10 mouse cellular contexts compared by ENCODE assay signal in genomic region chr8:104631975-104632374, GRCm38 (mm10). TPM values are rescaled to one million over a fixed set of nuclear protein-coding genes. Genes with fewer than 3 reads are reported as not detected.
A peak's percentile ranks its signal among the peaks of the same experiment; 100 is the strongest.
DNase-seq lines count a peak whose midpoint lies in the region; ATAC-seq and TF ChIP-seq lines count a peak whose summit lies in the region.
"Had no signal": no experiment of that assay in that cellular context is flagged by ENCODE, and none has a peak within 500 bp of the region (broad histone marks: within the 10 kb centered on the region; RNA-seq: fewer than 3 reads in every experiment).

No protein-coding gene starts in this region.

- TF ChIP-seq EP300 in CH12.LX (IDR thresholded peaks at IDR 0.05; ENCODE audit: low read length) = no peak

- 20% methylated on average over 5 of the region's 5 CpGs for WGBS in limb, embryonic 10.5 days
- WGBS in forebrain, embryonic 15.5 days = 30% methylated on average over 5 of the region's 5 CpGs
- WGBS in forebrain, embryonic 12.5 days = 33% methylated on average over 5 of the region's 5 CpGs

- H3K27me3 ChIP-seq in CH12.LX (replicated peaks) = no peaks in the 10 kb centered on the region
- H3K27me3 ChIP-seq in limb, embryonic 10.5 days (ENCODE audit: low read depth, poor library complexity, severe bottlenecking) = peaks cover 40% of the 10 kb centered on the region
- H3K27me3 ChIP-seq in forebrain, embryonic 15.5 days = peaks cover 18% of the 10 kb centered on the region
- H3K27me3 ChIP-seq in forebrain, embryonic 12.5 days = peaks cover 38% of the 10 kb centered on the region

- no peak for TF ChIP-seq CTCF in layer of hippocampus, adult 2 months (conservative IDR thresholded peaks at IDR 0.05)
- TF ChIP-seq CTCF in CH12.LX (conservative IDR thresholded peaks at IDR 0.05 in 1 of 2, IDR thresholded peaks at IDR 0.05 in 1 of 2; ENCODE audit: low read depth in 2 of 2, low read length in 2 of 2) = no peak

- no peak; the same call in 1 of the 2 replicates for TF ChIP-seq POLR2A in CH12.LX (IDR thresholded peaks at IDR 0.05; ENCODE audit: low read depth, low read length)

- peak overlapping the region; percentile 75 for H3K9ac ChIP-seq in CH12.LX (ENCODE audit: insufficient read depth, low read depth)
- no peak overlapping the region for H3K9ac ChIP-seq in forebrain, embryonic 15.5 days (replicated peaks)
- H3K9ac ChIP-seq in forebrain, embryonic 12.5 days = no peak overlapping the region

- peaks cover 17 to 58% of the 10 kb centered on the region in 2 experiments for H3K36me3 ChIP-seq in CH12.LX (replicated peaks in 1 of 2; ENCODE audit: control insufficient read depth in 1 of 2, insufficient read depth in 1 of 2, low read length in 1 of 2)
- H3K36me3 ChIP-seq in limb, embryonic 10.5 days = peaks cover 14% of the 10 kb centered on the region
- peaks cover 7% of the 10 kb centered on the region; the same call in 1 of the 2 replicates for H3K36me3 ChIP-seq in forebrain, embryonic 15.5 days
- H3K36me3 ChIP-seq in forebrain, embryonic 12.5 days (replicated peaks) = peaks cover 8% of the 10 kb centered on the region

- H3K79me2 ChIP-seq in CH12.LX (replicated peaks; ENCODE audit: control insufficient read depth, extremely low read depth, insufficient read depth, poor library complexity, severe bottlenecking) = no peaks in the 10 kb centered on the region

- H3K4me2 ChIP-seq in CH12.LX (ENCODE audit: insufficient read depth, low read depth, poor library complexity, severe bottlenecking) = peak overlapping the region; percentile 78
- no peak overlapping the region for H3K4me2 ChIP-seq in forebrain, embryonic 15.5 days (replicated peaks)
- H3K4me2 ChIP-seq in forebrain, embryonic 12.5 days = no peak overlapping the region; the same call in 1 of the 2 replicates

- H3K4me1 ChIP-seq in CH12.LX (ENCODE audit: control insufficient read depth in 1 of 2, insufficient read depth in 2 of 2) = peaks cover 13 to 32% of the 10 kb centered on the region in 2 experiments
- H3K4me1 ChIP-seq in limb, embryonic 10.5 days = peaks cover 34% of the 10 kb centered on the region
- peaks cover 12% of the 10 kb centered on the region for H3K4me1 ChIP-seq in forebrain, embryonic 15.5 days
- H3K4me1 ChIP-seq in forebrain, embryonic 12.5 days = peaks cover 14% of the 10 kb centered on the region

- H3K9me3 ChIP-seq in CH12.LX (replicated peaks; ENCODE audit: low read length) = no peaks in the 10 kb centered on the region
- H3K9me3 ChIP-seq in limb, embryonic 10.5 days (replicated peaks) = no peaks in the 10 kb centered on the region
- no peaks in the 10 kb centered on the region for H3K9me3 ChIP-seq in forebrain, embryonic 15.5 days
- H3K9me3 ChIP-seq in forebrain, embryonic 12.5 days = no peaks in the 10 kb centered on the region

- peak overlapping the region; percentile 57 for H3K27ac ChIP-seq in layer of hippocampus, adult 2 months
- peak overlapping the region; percentile 61; the same call in 1 of the 2 replicates for H3K27ac ChIP-seq in CH12.LX (ENCODE audit: insufficient read depth, low read depth)
- peak overlapping the region; percentile 73; the same call in 1 of the 2 replicates for H3K27ac ChIP-seq in limb, embryonic 10.5 days
- H3K27ac ChIP-seq in forebrain, embryonic 15.5 days (replicated peaks) = no peak overlapping the region
- no peak overlapping the region for H3K27ac ChIP-seq in forebrain, embryonic 12.5 days

- dilution Hi-C loops in CH12.LX (cut with MboI; ENCODE audit: extremely low pct_ligation_motif_present, extremely low pct_unique_long_range_greater_than_20kb, low sequenced_read_pairs) = no loop called here

- no peak for TF ChIP-seq RAD21 in CH12.LX (IDR thresholded peaks at IDR 0.05; ENCODE audit: low read depth, low read length)

- H3K4me3 ChIP-seq in layer of hippocampus, adult 2 months = no peak overlapping the region
- peak overlapping the region; percentile 46 to 61 (median 52) for H3K4me3 ChIP-seq in CH12.LX (replicated peaks in 1 of 3; ENCODE audit: low read depth in 2 of 3, low read length in 2 of 3, poor library complexity in 1 of 3)
- H3K4me3 ChIP-seq in limb, embryonic 10.5 days = peak overlapping the region; percentile 53; the same call in 1 of the 2 replicates
- no peak overlapping the region for H3K4me3 ChIP-seq in forebrain, embryonic 15.5 days
- no peak overlapping the region for H3K4me3 ChIP-seq in forebrain, embryonic 12.5 days (replicated peaks)

- no peak for DNase-seq in layer of hippocampus, adult 2 months (ENCODE audit: low spot score in 2 of 2)
- no peak for DNase-seq in layer of hippocampus, postnatal 10 days (ENCODE audit: low spot score in 2 of 2)
- peak; percentile 60 for DNase-seq in CH12.LX (ENCODE audit: extremely low read depth)
- no peak for DNase-seq in limb, embryonic 10.5 days (ENCODE audit: low spot score)

- ATAC-seq in granulocyte monocyte progenitor cell, adult 5-6 weeks (replicated peaks; ENCODE audit: poor library complexity, severe bottlenecking) = 0 out of 2 replicates have a peak, but pooled peaks have one; percentile 6
- no peak for ATAC-seq in megakaryocyte, adult 5-6 weeks (ENCODE audit: poor library complexity, severe bottlenecking)
- ATAC-seq in forebrain, embryonic 15.5 days (replicated peaks) = no peak
- no peak for ATAC-seq in forebrain, embryonic 12.5 days (ENCODE audit: low FRiP score)

- in situ Hi-C loops in CH12.LX (cut with MboI; ENCODE audit: low pct_ligation_motif_present, low pct_unique_long_range_greater_than_20kb, low sequenced_read_pairs) = no loop called here

TF ChIP-seq in CH12.LX, 34 proteins besides CTCF, POLR2A, EP300 and RAD21 (continues in another document):
- TF ChIP-seq TBP (conservative IDR thresholded peaks at IDR 0.05; ENCODE audit: low read depth, low read length) (no peak), NELFE (IDR thresholded peaks at IDR 0.05; ENCODE audit: low read depth, low read length) (no peak; the same call in 1 of the 2 replicates), MAX (IDR thresholded peaks at IDR 0.05; ENCODE audit: low read length) (peak; percentile 1; the same call in 1 of the 2 replicates), PAX5 (IDR thresholded peaks at IDR 0.05; ENCODE audit: low read length) (no peak), ZC3H11A (IDR thresholded peaks at IDR 0.05; ENCODE audit: low read depth, low read length) (no peak), MXI1 (IDR thresholded peaks at IDR 0.05; ENCODE audit: low read depth, low read length) (no peak)

RNA-seq across cellular contexts. Expression of gene Rrad, which starts 0.8 kb away (rescaled TPM):
- 1 to 10 TPM; 2.0 to 2.1 TPM for total RNA-seq in layer of hippocampus, adult 2 months (2021)
- total RNA-seq in layer of hippocampus, postnatal 10 days (2021) = 1 to 10 TPM; 2.0 to 2.5 TPM
- total RNA-seq in CH12.LX (2012; rRNA removed) = 30.9 and 31.1 TPM in 2 replicates
- total RNA-seq in CH12.LX (2014; rRNA removed) = 29.4 and 31.7 TPM in 2 replicates
- polyA plus RNA-seq in CH12.LX (2012; ENCODE audit: insufficient read length, low read depth) = 32.3 and 33.6 TPM in 2 replicates
- total RNA-seq in granulocyte monocyte progenitor cell, adult 5-6 weeks (2014; fragmentation: Nextera tagmentation) = 0.95 and 2.6 TPM in 2 replicates
- total RNA-seq in granulocyte monocyte progenitor cell, adult 5-6 weeks (2017) = 1.3 and 2.1 TPM in 2 replicates
- 2.0 and 3.2 TPM in 2 replicates for polyA plus RNA-seq in limb, embryonic 10.5 days (2016; fragmentation: Nextera tagmentation; extraction: Ambion mirVana)
- 0.52 and 2.0 TPM in 2 replicates for total RNA-seq in megakaryocyte, adult 5-6 weeks (2015)
- total RNA-seq in megakaryocyte, adult 5-6 weeks (2017) = 0.73 and 1.5 TPM in 2 replicates
- 2.4 and 3.0 TPM in 2 replicates for polyA plus RNA-seq in forebrain, embryonic 15.5 days (2015; fragmentation: Nextera tagmentation; extraction: Ambion mirVana)
- polyA plus RNA-seq in forebrain, embryonic 12.5 days (2016; fragmentation: Nextera tagmentation; extraction: Ambion mirVana) = 0.69 and 1.7 TPM in 2 replicates

RNA-seq across cellular contexts. Expression of gene Cdh16, which starts 7.8 kb away (rescaled TPM):
- not detected for total RNA-seq in layer of hippocampus, adult 2 months (2021)
- not detected for total RNA-seq in layer of hippocampus, postnatal 10 days (2021)
- total RNA-seq in CH12.LX (2012; rRNA removed) (not detected in 2 replicates), CH12.LX (2014; rRNA removed) (not detected in 2 replicates)
- not detected in 2 replicates for polyA plus RNA-seq in CH12.LX (2012; ENCODE audit: insufficient read length, low read depth)
- total RNA-seq in granulocyte monocyte progenitor cell, adult 5-6 weeks (2014; fragmentation: Nextera tagmentation) = not detected in 2 replicates
- total RNA-seq in granulocyte monocyte progenitor cell, adult 5-6 weeks (2017) = not detected in 2 replicates
- 0.13 TPM in 1 of 2 replicates, not detected in the other for polyA plus RNA-seq in limb, embryonic 10.5 days (2016; fragmentation: Nextera tagmentation; extraction: Ambion mirVana)
- not detected in 2 replicates for total RNA-seq in megakaryocyte, adult 5-6 weeks (2015)
- not detected in 2 replicates for total RNA-seq in megakaryocyte, adult 5-6 weeks (2017)
- polyA plus RNA-seq in forebrain, embryonic 15.5 days (2015; fragmentation: Nextera tagmentation; extraction: Ambion mirVana) = not detected in 2 replicates
- not detected in 2 replicates for polyA plus RNA-seq in forebrain, embryonic 12.5 days (2016; fragmentation: Nextera tagmentation; extraction: Ambion mirVana)
- total RNA-seq: layer of hippocampus, adult 8-10 months had no signal
- polyA plus RNA-seq: testis, adult 2 months had no signal

RNA-seq across cellular contexts. Expression of gene Ciao2b, which starts 9.8 kb away (rescaled TPM):
- total RNA-seq in layer of hippocampus, adult 2 months (2021) = 10 to 100 TPM; 27.8 to 31.7 TPM
- total RNA-seq in layer of hippocampus, postnatal 10 days (2021) = 10 to 100 TPM; 26.0 to 29.8 TPM
- total RNA-seq in CH12.LX (2012; rRNA removed) (76.4 and 81.1 TPM in 2 replicates), CH12.LX (2014; rRNA removed) (72.2 and 74.4 TPM in 2 replicates)
- 75.8 and 76.4 TPM in 2 replicates for polyA plus RNA-seq in CH12.LX (2012; ENCODE audit: insufficient read length, low read depth)
- total RNA-seq in granulocyte monocyte progenitor cell, adult 5-6 weeks (2014; fragmentation: Nextera tagmentation) = 21.4 and 40.5 TPM in 2 replicates
- total RNA-seq in granulocyte monocyte progenitor cell, adult 5-6 weeks (2017) = 14.8 and 24.8 TPM in 2 replicates
- 95.6 and 105 TPM in 2 replicates for polyA plus RNA-seq in limb, embryonic 10.5 days (2016; fragmentation: Nextera tagmentation; extraction: Ambion mirVana)
- total RNA-seq in megakaryocyte, adult 5-6 weeks (2015) = 18.9 and 25.7 TPM in 2 replicates
- total RNA-seq in megakaryocyte, adult 5-6 weeks (2017) = 15.1 and 28.2 TPM in 2 replicates
- 145 and 153 TPM in 2 replicates for polyA plus RNA-seq in forebrain, embryonic 15.5 days (2015; fragmentation: Nextera tagmentation; extraction: Ambion mirVana)
- 104 and 115 TPM in 2 replicates for polyA plus RNA-seq in forebrain, embryonic 12.5 days (2016; fragmentation: Nextera tagmentation; extraction: Ambion mirVana)

RNA-seq across cellular contexts. Expression of gene Pdp2, which starts 40.7 kb away (rescaled TPM):
- total RNA-seq in layer of hippocampus, adult 2 months (2021) = 1 to 10 TPM; 8.7 to 9.1 TPM
- total RNA-seq in layer of hippocampus, postnatal 10 days (2021) = 1 to 10 TPM; 9.0 to 9.2 TPM
- total RNA-seq in CH12.LX (2012; rRNA removed) = 8.7 and 11.9 TPM in 2 replicates
- 6.9 and 7.6 TPM in 2 replicates for total RNA-seq in CH12.LX (2014; rRNA removed)
- polyA plus RNA-seq in CH12.LX (2012; ENCODE audit: insufficient read length, low read depth) = 8.3 and 9.6 TPM in 2 replicates
- 9.6 and 13.1 TPM in 2 replicates for total RNA-seq in granulocyte monocyte progenitor cell, adult 5-6 weeks (2014; fragmentation: Nextera tagmentation)
- 10.3 and 11.4 TPM in 2 replicates for total RNA-seq in granulocyte monocyte progenitor cell, adult 5-6 weeks (2017)
- 14.5 and 14.8 TPM in 2 replicates for polyA plus RNA-seq in limb, embryonic 10.5 days (2016; fragmentation: Nextera tagmentation; extraction: Ambion mirVana)
- 6.8 TPM in 2 replicates for total RNA-seq in megakaryocyte, adult 5-6 weeks (2015)
- 6.1 and 6.6 TPM in 2 replicates for total RNA-seq in megakaryocyte, adult 5-6 weeks (2017)
- polyA plus RNA-seq in forebrain, embryonic 15.5 days (2015; fragmentation: Nextera tagmentation; extraction: Ambion mirVana) = 17.8 and 18.7 TPM in 2 replicates
- polyA plus RNA-seq in forebrain, embryonic 12.5 days (2016; fragmentation: Nextera tagmentation; extraction: Ambion mirVana) = 14.2 and 14.9 TPM in 2 replicates

Comparison
In these comparisons a context has a peak if more than half of its experiments do, and no peak if none do; other contexts are left out.
1. H3K27ac ChIP-seq: peak in layer of hippocampus, adult 2 months (single experiment), CH12.LX (single experiment) and limb, embryonic 10.5 days (single experiment); none in forebrain, embryonic 15.5 days (single experiment) and forebrain, embryonic 12.5 days (single experiment).
2. H3K4me3 ChIP-seq: peak in CH12.LX (3 of 3) and limb, embryonic 10.5 days (single experiment); none in layer of hippocampus, adult 2 months (single experiment), forebrain, embryonic 15.5 days (single experiment) and forebrain, embryonic 12.5 days (single experiment).
3. RNA of gene Rrad, which starts 0.8 kb away (total RNA-seq): 29.4 to 31.7 TPM in CH12.LX; 2.0 to 2.5 TPM in layer of hippocampus, postnatal 10 days, 2.0 to 2.1 TPM in layer of hippocampus, adult 2 months, 0.95 to 2.6 TPM in granulocyte monocyte progenitor cell, adult 5-6 weeks and 0.52 to 2.0 TPM in megakaryocyte, adult 5-6 weeks; every median in the first group is over 4 times any median in the second.